Mouse (Mus musculus): Measurements from ENCODE around the gene Abcb9.

- peak; percentile 89 for TF ChIP-seq POLR2A (IDR thresholded peaks at IDR 0.05; ENCODE audit: low read depth, low read length)
- no peak for TF ChIP-seq CTCF (IDR thresholded peaks at IDR 0.05; ENCODE audit: extremely low read depth, insufficient read depth, insufficient read length, insufficient replicate concordance)
These were observed 63.5 kb downstream of the Abcb9 start, which contains the start of gene Vps37b for GRCm38 (mm10) chr5:124032001-124032508.
